Mouse (Mus musculus): Measurements from ENCODE around the gene Bsn.
"Not testable (repeated sequence)": the region's sequence is repeated elsewhere in the genome, so short reads cannot be mapped to it uniquely, and the experiment has no call there.

Bsn gene

GRCm38 (mm10) chr9:108196920-108197677, 6.9 kb upstream of the Bsn start:
- peak; percentile 88 for DNase-seq

- not testable (repeated sequence) for DNase-seq
These were observed 6.0 kb upstream of the Bsn start for GRCm38 (mm10) chr9:108196222-108196621.

GRCm38 (mm10) chr9:108189488-108189786, 747 bp downstream of the Bsn start:
- no peak for DNase-seq

- no peak for DNase-seq
These were observed 1.2 kb downstream of the Bsn start for GRCm38 (mm10) chr9:108189023-108189422.

GRCm38 (mm10) chr9:108188511-108188910, 1.7 kb downstream of the Bsn start:
- DNase-seq, result no peak

GRCm38 (mm10) chr9:108187616-108188015, 2.6 kb downstream of the Bsn start:
- no peak for DNase-seq

- no peak for DNase-seq
These were observed 4.4 kb downstream of the Bsn start for GRCm38 (mm10) chr9:108185786-108186185.

GRCm38 (mm10) chr9:108183531-108183994, 6.6 kb downstream of the Bsn start:
- no peak for DNase-seq

GRCm38 (mm10) chr9:108182806-108183506, 7.2 kb downstream of the Bsn start:
- DNase-seq, result no peak

- no peak for DNase-seq
These were observed 11.8 kb downstream of the Bsn start for GRCm38 (mm10) chr9:108178391-108178790.

GRCm38 (mm10) chr9:108175116-108175838, 14.9 kb downstream of the Bsn start:
- DNase-seq, result no peak

GRCm38 (mm10) chr9:108172777-108173350, 17.3 kb downstream of the Bsn start:
- no peak for DNase-seq

- no peak for DNase-seq
These were observed 20.4 kb downstream of the Bsn start for GRCm38 (mm10) chr9:108169751-108170150.

GRCm38 (mm10) chr9:108165143-108165542, 25.0 kb downstream of the Bsn start:
- DNase-seq, result no peak

- DNase-seq, result no peak
These were observed 26.4 kb downstream of the Bsn start for GRCm38 (mm10) chr9:108163646-108164284.

GRCm38 (mm10) chr9:108157891-108158290, 32.3 kb downstream of the Bsn start:
- no peak for DNase-seq

GRCm38 (mm10) chr9:108157451-108157850, 32.7 kb downstream of the Bsn start:
- DNase-seq, result no peak

- DNase-seq, result no peak
These were observed 33.4 kb downstream of the Bsn start for GRCm38 (mm10) chr9:108156786-108157185.

- DNase-seq, result no peak
These were observed 35.4 kb downstream of the Bsn start for GRCm38 (mm10) chr9:108154814-108155213.

GRCm38 (mm10) chr9:108153516-108154448, 36.4 kb downstream of the Bsn start:
- DNase-seq, result peak; percentile 89

GRCm38 (mm10) chr9:108150486-108150885, 39.7 kb downstream of the Bsn start:
- no peak for DNase-seq

GRCm38 (mm10) chr9:108149817-108150216, 40.4 kb downstream of the Bsn start:
- DNase-seq, result no peak
